Mouse (Mus musculus): Measurements from ENCODE around the gene Ahnak2. TPM values are rescaled to one million over a fixed set of nuclear protein-coding genes. Genes with fewer than 3 reads are reported as not detected.

The Ahnak2 gene
- total and polyA plus RNA-seq, 3 experiments, result 2.6 to 11.4 TPM; not detected in 1

GRCm38 (mm10) chr12:112750976-112751375 is 51.5 kb downstream of the Ahnak2 start:
- Histone ChIP-seq H3K4me3 (ENCODE audit: control insufficient read depth in 1 of 2, insufficient read depth in 1 of 2, low read depth in 2 of 2, low read length in 2 of 2) (no peak overlapping the region), H3K9ac (ENCODE audit: control insufficient read depth, low read depth, low read length, poor library complexity, severe bottlenecking) (no peak overlapping the region), H3K36me3 (ENCODE audit: control insufficient read depth in 1 of 2, insufficient read depth in 2 of 2, low read length in 2 of 2) (no peaks in the 10 kb centered on the region), H3K27me3 (ENCODE audit: control insufficient read depth in 1 of 2, insufficient read depth in 2 of 2, low read length in 2 of 2) (peaks cover 32 to 34% of the 10 kb centered on the region in 2 experiments), H3K79me2 (ENCODE audit: control insufficient read depth, insufficient read depth, low read length, poor library complexity) (no peaks in the 10 kb centered on the region), H3K9me3 (replicated peaks; ENCODE audit: insufficient read depth, low read length) (no peaks in the 10 kb centered on the region), H3K27ac (ENCODE audit: control insufficient read depth, low read depth, low read length) (no peak overlapping the region), H3K4me1 (ENCODE audit: control insufficient read depth in 1 of 2, insufficient read depth in 2 of 2, low read length in 2 of 2) (peaks cover 0 to 6% of the 10 kb centered on the region in 2 experiments; a peak in 3 of 4 replicates)
- TF ChIP-seq NELFE (IDR thresholded peaks at IDR 0.05; ENCODE audit: low read depth, low read length), result no peak
- TF ChIP-seq POLR2AphosphoS2 (IDR thresholded peaks at IDR 0.05; ENCODE audit: low read length), result no peak
- 0 out of 2 replicates have a peak, but pooled peaks have one; percentile 74 for TF ChIP-seq POLR2AphosphoS5 (IDR thresholded peaks at IDR 0.05; ENCODE audit: borderline replicate concordance, low read depth, low read length)
- no peak for TF ChIP-seq ZNF384 (IDR thresholded peaks at IDR 0.05; ENCODE audit: low read depth, low read length)
- DNase-seq (ENCODE audit: low read depth, low spot score), result no peak

- DNase-seq (ENCODE audit: low read depth, low spot score), result peak; percentile 34
- no peak overlapping the region for H3K27ac ChIP-seq (ENCODE audit: control insufficient read depth, low read depth, low read length)
- no peak for TF ChIP-seq MYC (IDR thresholded peaks at IDR 0.05; ENCODE audit: low read depth, low read length)
- TF ChIP-seq TCF12 (IDR thresholded peaks at IDR 0.05; ENCODE audit: low read depth, low read length), result no peak
- TF ChIP-seq POLR2A (IDR thresholded peaks at IDR 0.05; ENCODE audit: control insufficient read depth in 1 of 2, insufficient read depth in 1 of 2, low read depth in 1 of 2, low read length in 2 of 2, poor library complexity in 1 of 2), result no peak; a peak in 1 of 4 replicates
- TF ChIP-seq UBTF (IDR thresholded peaks at IDR 0.05; ENCODE audit: borderline replicate concordance, insufficient read depth, low read depth, low read length), result no peak
- TF ChIP-seq NRF1 (IDR thresholded peaks at IDR 0.05; ENCODE audit: insufficient read depth, low read depth, low read length, poor library complexity, severe bottlenecking), result no peak
- TF ChIP-seq SMC3 (IDR thresholded peaks at IDR 0.05; ENCODE audit: low read depth, low read length), result no peak
- no peak for TF ChIP-seq CTCF (IDR thresholded peaks at IDR 0.05 in 2 of 3, conservative IDR thresholded peaks at IDR 0.05 in 1 of 3; ENCODE audit: control insufficient read depth in 1 of 3, insufficient read depth in 1 of 3, low read depth in 2 of 3, low read length in 3 of 3, poor library complexity in 1 of 3, severe bottlenecking in 1 of 3)
- no peak for TF ChIP-seq JUND (IDR thresholded peaks at IDR 0.05; ENCODE audit: low read depth, low read length)
- TF ChIP-seq GATA1 (IDR thresholded peaks at IDR 0.05; ENCODE audit: low read depth, low read length), result no peak
- no peak for TF ChIP-seq ZC3H11A (IDR thresholded peaks at IDR 0.05; ENCODE audit: low read depth, low read length)
- no peak for TF ChIP-seq NELFE (IDR thresholded peaks at IDR 0.05; ENCODE audit: low read depth, low read length)
- TF ChIP-seq CHD1 (IDR thresholded peaks at IDR 0.05; ENCODE audit: low read depth, low read length), result no peak
- TF ChIP-seq ZKSCAN1 (IDR thresholded peaks at IDR 0.05; ENCODE audit: low read depth, low read length), result no peak
- no peak for TF ChIP-seq EP300 (IDR thresholded peaks at IDR 0.05; ENCODE audit: low read depth in 1 of 2, low read length in 2 of 2)
- TF ChIP-seq MAX (IDR thresholded peaks at IDR 0.05; ENCODE audit: low read length), result no peak
- no peak for TF ChIP-seq MEF2A (IDR thresholded peaks at IDR 0.05; ENCODE audit: extremely low read depth, insufficient replicate concordance, low read depth, low read length, poor library complexity, severe bottlenecking)
- no peaks in the 10 kb centered on the region for H3K9me3 ChIP-seq (replicated peaks; ENCODE audit: insufficient read depth, low read length)
- H3K9ac ChIP-seq (ENCODE audit: control insufficient read depth, low read depth, low read length, poor library complexity, severe bottlenecking), result no peak overlapping the region
- peaks cover 0 to 10% of the 10 kb centered on the region in 2 experiments; a peak in 2 of 4 replicates for H3K36me3 ChIP-seq (ENCODE audit: control insufficient read depth in 1 of 2, insufficient read depth in 2 of 2, low read length in 2 of 2)
- H3K27me3 ChIP-seq (ENCODE audit: control insufficient read depth in 1 of 2, insufficient read depth in 2 of 2, low read length in 2 of 2), result peaks cover 8 to 16% of the 10 kb centered on the region in 2 experiments
- peaks cover 6 to 11% of the 10 kb centered on the region in 2 experiments; a peak in 3 of 4 replicates for H3K4me1 ChIP-seq (ENCODE audit: control insufficient read depth in 1 of 2, insufficient read depth in 2 of 2, low read length in 2 of 2)
- no peak overlapping the region for H3K4me3 ChIP-seq (ENCODE audit: control insufficient read depth in 1 of 2, insufficient read depth in 1 of 2, low read depth in 2 of 2, low read length in 2 of 2)
- no peaks in the 10 kb centered on the region; the same call in 1 of the 2 replicates for H3K79me2 ChIP-seq (ENCODE audit: control insufficient read depth, insufficient read depth, low read length, poor library complexity)
These were observed 54.9 kb downstream of the Ahnak2 start for GRCm38 (mm10) chr12:112747606-112747970.

All from MEL (cell line).